Mouse (Mus musculus) hindbrain, embryonic 12.5 days (tissue): Measurements from ENCODE around the gene Rad18. TPM values are rescaled to one million over a fixed set of nuclear protein-coding genes. Genes with fewer than 3 reads are reported as not detected.
"Not testable (repeated sequence)": the region's sequence is repeated elsewhere in the genome, so short reads cannot be mapped to it uniquely, and the experiment has no call there.

Experiments used
- ATAC-seq: fragments of 200-750 bp; cut with Nextera tagmentation; 2 replicates; pipeline ENCODE4 v1.8.0; 2017; ENCODE audit warnings: moderate TSS enrichment; ENCODE audit not compliant: low FRiP score
- H3K27ac ChIP-seq: fragments of 300-500 bp; sonication (generic); 2 replicates; pipeline ENCODE4 v1.5.1; 2016; ENCODE audit warnings: mild to moderate bottlenecking
- H3K27me3 ChIP-seq: fragments of 300-500 bp; sonication (generic); 2 replicates; pipeline ENCODE4 v1.6.1; 2016; ENCODE audit warnings: mild to moderate bottlenecking
- H3K36me3 ChIP-seq: fragments of 300-500 bp; sonication (generic); 2 replicates; pipeline ENCODE4 v1.6.1; 2016; ENCODE audit warnings: mild to moderate bottlenecking
- H3K4me1 ChIP-seq: fragments of 300-500 bp; sonication (generic); 2 replicates; pipeline ENCODE4 v1.6.1; 2016
- H3K4me2 ChIP-seq: fragments of 300-500 bp; sonication (generic); replicated peaks from 2 replicates; pipeline ENCODE4 v1.6.1; 2016; ENCODE audit warnings: mild to moderate bottlenecking
- H3K4me3 ChIP-seq: fragments of 300-500 bp; sonication (generic); 2 replicates; pipeline ENCODE4 v1.5.1; 2016; ENCODE audit warnings: mild to moderate bottlenecking
- H3K9ac ChIP-seq: fragments of 300-500 bp; sonication (generic); 2 replicates; pipeline ENCODE4 v1.6.1; 2016; ENCODE audit warnings: mild to moderate bottlenecking, moderate library complexity
- H3K9me3 ChIP-seq: fragments of 300-500 bp; sonication (generic); replicated peaks from 2 replicates; pipeline ENCODE4 v1.6.1; 2016; ENCODE audit warnings: mild to moderate bottlenecking
- WGBS: fragments of 180-500 bp; shearing (Covaris S2); methylation state at CpG from one replicate; pipeline ENCODE4 v1.1.7; 2016; 5-methylcytosine and 5-hydroxymethylcytosine counted together
- polyA plus RNA-seq: library from polyadenylated mRNA; unstranded; fragments of >200 nt; fragmentation: Nextera tagmentation; extraction: Ambion mirVana; gene quantifications from 2 replicates; pipeline ENCODE4 v1.2.1, GENCODE M21; 2016

Rad18 gene
- polyA plus RNA-seq, 1 experiment from 2014 or later: 28.0 TPM

GRCm38 (mm10) chr6:112720409-112721080, 24.1 kb upstream of the Rad18 start:
- H3K4me1 ChIP-seq: 0 out of 2 replicates have a peak, but pooled peaks cover 3% of the 10 kb centered on the region
- H3K9ac ChIP-seq: no peak overlapping the region
- H3K4me3 ChIP-seq: no peak overlapping the region
- H3K9me3 ChIP-seq: no peaks in the 10 kb centered on the region
- H3K36me3 ChIP-seq: peaks cover 51% of the 10 kb centered on the region
- no peak overlapping the region for H3K4me2 ChIP-seq
- 0 out of 2 replicates have a peak, but pooled peaks have one; percentile 15 for ATAC-seq
- no peaks in the 10 kb centered on the region for H3K27me3 ChIP-seq
- 80% methylated on average over 5 of the region's 5 CpGs for WGBS
- H3K27ac ChIP-seq: peak overlapping the region; percentile 75

GRCm38 (mm10) chr6:112719983-112720382, 23.5 kb upstream of the Rad18 start:
- H3K9ac ChIP-seq: no peak overlapping the region
- no peaks in the 10 kb centered on the region for H3K9me3 ChIP-seq
- 76% methylated on average over 1 of the region's 1 CpGs for WGBS
- peak; percentile 53 for ATAC-seq
- peaks cover 46% of the 10 kb centered on the region for H3K36me3 ChIP-seq
- peak overlapping the region; percentile 75; the same call in 1 of the 2 replicates for H3K27ac ChIP-seq
- no peaks in the 10 kb centered on the region for H3K27me3 ChIP-seq
- H3K4me2 ChIP-seq: no peak overlapping the region
- H3K4me1 ChIP-seq: 0 out of 2 replicates have a peak, but pooled peaks cover 3% of the 10 kb centered on the region
- no peak overlapping the region for H3K4me3 ChIP-seq

- H3K4me3 ChIP-seq: no peak overlapping the region
- 65% methylated on average over 5 of the region's 5 CpGs for WGBS
- H3K36me3 ChIP-seq: peaks cover 25% of the 10 kb centered on the region
- H3K4me2 ChIP-seq: no peak overlapping the region
- no peak overlapping the region for H3K27ac ChIP-seq
- 0 out of 2 replicates have a peak, but pooled peaks cover 3% of the 10 kb centered on the region for H3K4me1 ChIP-seq
- no peak for ATAC-seq
- H3K9ac ChIP-seq: no peak overlapping the region
- H3K27me3 ChIP-seq: no peaks in the 10 kb centered on the region
- H3K9me3 ChIP-seq: no peaks in the 10 kb centered on the region
These were observed 20.7 kb upstream of the Rad18 start for GRCm38 (mm10) chr6:112717168-112717567.

GRCm38 (mm10) chr6:112713951-112714350, 17.5 kb upstream of the Rad18 start:
- H3K27me3 ChIP-seq: no peaks in the 10 kb centered on the region
- 81% methylated on average over 3 of the region's 3 CpGs for WGBS
- no peaks in the 10 kb centered on the region for H3K9me3 ChIP-seq
- 0 out of 2 replicates have a peak, but pooled peaks cover 4% of the 10 kb centered on the region for H3K36me3 ChIP-seq
- no peak overlapping the region for H3K4me3 ChIP-seq
- H3K27ac ChIP-seq: no peak overlapping the region
- H3K9ac ChIP-seq: no peak overlapping the region
- ATAC-seq: no peak
- H3K4me1 ChIP-seq: no peaks in the 10 kb centered on the region
- H3K4me2 ChIP-seq: no peak overlapping the region

GRCm38 (mm10) chr6:112702296-112702695, 5.8 kb upstream of the Rad18 start:
- not testable (repeated sequence) for H3K4me2 ChIP-seq, H3K9ac ChIP-seq, H3K36me3 ChIP-seq, H3K4me3 ChIP-seq, H3K4me1 ChIP-seq, ATAC-seq, H3K27me3 ChIP-seq, H3K9me3 ChIP-seq, H3K27ac ChIP-seq
- 85% methylated on average over 4 of the region's 4 CpGs for WGBS

- Histone ChIP-seq H3K4me1 (peaks cover 7% of the 10 kb centered on the region), H3K4me3 (no peak overlapping the region), H3K36me3 (no peaks in the 10 kb centered on the region), H3K9ac (no peak overlapping the region), H3K9me3 (no peaks in the 10 kb centered on the region), H3K27me3 (0 out of 2 replicates have a peak, but pooled peaks cover 2% of the 10 kb centered on the region), H3K27ac (no peak overlapping the region), H3K4me2 (no peak overlapping the region)
- ATAC-seq: no peak
- 0% methylated on average over 1 of the region's 1 CpGs for WGBS
These were observed 3.9 kb upstream of the Rad18 start for GRCm38 (mm10) chr6:112700392-112700791.

- no peak for ATAC-seq
- Histone ChIP-seq H3K4me2 (no peak overlapping the region), H3K4me1 (peaks cover 7% of the 10 kb centered on the region), H3K27me3 (0 out of 2 replicates have a peak, but pooled peaks cover 2% of the 10 kb centered on the region), H3K9me3 (no peaks in the 10 kb centered on the region), H3K4me3 (no peak overlapping the region), H3K36me3 (no peaks in the 10 kb centered on the region), H3K9ac (no peak overlapping the region), H3K27ac (no peak overlapping the region)
- WGBS: 63% methylated on average over 1 of the region's 1 CpGs
These were observed 2.6 kb upstream of the Rad18 start for GRCm38 (mm10) chr6:112699115-112699514.

GRCm38 (mm10) chr6:112694492-112694891, 2.0 kb downstream of the Rad18 start:
- Histone ChIP-seq H3K36me3 (no peaks in the 10 kb centered on the region; the same call in 1 of the 2 replicates), H3K9ac (no peak overlapping the region), H3K9me3 (no peaks in the 10 kb centered on the region), H3K27me3 (0 out of 2 replicates have a peak, but pooled peaks cover 2% of the 10 kb centered on the region), H3K4me1 (peaks cover 7% of the 10 kb centered on the region), H3K27ac (no peak overlapping the region), H3K4me3 (no peak overlapping the region), H3K4me2 (no peak overlapping the region)
- WGBS: 96% methylated on average over 5 of the region's 5 CpGs
- ATAC-seq: no peak

- no peak for ATAC-seq
- H3K9me3 ChIP-seq: no peaks in the 10 kb centered on the region
- WGBS: 100% methylated on average over 1 of the region's 1 CpGs
These were observed 5.0 kb downstream of the Rad18 start for GRCm38 (mm10) chr6:112691523-112691922.

GRCm38 (mm10) chr6:112688033-112688432, 8.5 kb downstream of the Rad18 start:
- H3K4me3 ChIP-seq: no peak overlapping the region
- H3K27ac ChIP-seq: no peak overlapping the region
- no peaks in the 10 kb centered on the region for H3K4me1 ChIP-seq
- no peaks in the 10 kb centered on the region; the same call in 1 of the 2 replicates for H3K36me3 ChIP-seq
- H3K9ac ChIP-seq: no peak overlapping the region
- H3K27me3 ChIP-seq: no peaks in the 10 kb centered on the region
- WGBS: 95% methylated on average over 3 of the region's 3 CpGs
- no peaks in the 10 kb centered on the region for H3K9me3 ChIP-seq
- H3K4me2 ChIP-seq: no peak overlapping the region
- no peak for ATAC-seq

More at GRCm38 (mm10) chr6:112691523-112691922, 5.0 kb downstream of the Rad18 start:
- H3K27me3 ChIP-seq: no peaks in the 10 kb centered on the region
- no peak overlapping the region for H3K4me3 ChIP-seq
- peaks cover 7% of the 10 kb centered on the region for H3K4me1 ChIP-seq
- no peak overlapping the region for H3K27ac ChIP-seq
- no peak overlapping the region for H3K4me2 ChIP-seq
- no peaks in the 10 kb centered on the region; the same call in 1 of the 2 replicates for H3K36me3 ChIP-seq
- no peak overlapping the region for H3K9ac ChIP-seq

- ATAC-seq: no peak
- Histone ChIP-seq H3K9me3 (no peaks in the 10 kb centered on the region), H3K27me3 (no peaks in the 10 kb centered on the region), H3K4me2 (no peak overlapping the region), H3K4me1 (no peaks in the 10 kb centered on the region), H3K9ac (no peak overlapping the region), H3K36me3 (no peaks in the 10 kb centered on the region), H3K27ac (no peak overlapping the region), H3K4me3 (no peak overlapping the region)
- 87% methylated on average over 7 of the region's 7 CpGs for WGBS
These were observed 10.0 kb downstream of the Rad18 start for GRCm38 (mm10) chr6:112686485-112686884.

GRCm38 (mm10) chr6:112684065-112684464, 12.4 kb downstream of the Rad18 start:
- H3K27me3 ChIP-seq: no peaks in the 10 kb centered on the region
- H3K36me3 ChIP-seq: 0 out of 2 replicates have a peak, but pooled peaks cover 8% of the 10 kb centered on the region
- H3K4me3 ChIP-seq: no peak overlapping the region
- no peak overlapping the region for H3K4me2 ChIP-seq
- ATAC-seq: no peak
- H3K9me3 ChIP-seq: no peaks in the 10 kb centered on the region
- no peaks in the 10 kb centered on the region for H3K4me1 ChIP-seq
- no peak overlapping the region for H3K9ac ChIP-seq
- WGBS: 89% methylated on average over 2 of the region's 2 CpGs
- H3K27ac ChIP-seq: no peak overlapping the region

GRCm38 (mm10) chr6:112632071-112632470, 64.4 kb downstream of the Rad18 start:
- Histone ChIP-seq H3K27ac (no peak overlapping the region), H3K4me1 (no peaks in the 10 kb centered on the region), H3K9ac (no peak overlapping the region), H3K36me3 (no peaks in the 10 kb centered on the region), H3K4me3 (no peak overlapping the region), H3K27me3 (no peaks in the 10 kb centered on the region), H3K9me3 (no peaks in the 10 kb centered on the region), H3K4me2 (no peak overlapping the region)
- no peak for ATAC-seq
- 94% methylated on average over 5 of the region's 5 CpGs for WGBS
